Mouse (Mus musculus): ENCODE measurements around the gene Zfand4. TPM values are rescaled to one million over a fixed set of nuclear protein-coding genes. Genes with fewer than 3 reads are reported as not detected.
A peak's percentile ranks its signal among the peaks of the same experiment; 100 is the strongest.
"Not testable (repeated sequence)": the region's sequence is repeated elsewhere in the genome, so short reads cannot be mapped to it uniquely, and the experiment has no call there.

Gene Zfand4
- total RNA-seq, 2 experiments from 2014 or later = 6.2 to 9.1 TPM

- no peak for DNase-seq
Measured at GRCm38 (mm10) chr6:116319259-116319658, 55.2 kb downstream of the Zfand4 start.

- DNase-seq = no peak
Measured at GRCm38 (mm10) chr6:116326641-116327040, 62.6 kb downstream of the Zfand4 start.

- no peak for DNase-seq
Measured at GRCm38 (mm10) chr6:116331396-116331795, 67.4 kb downstream of the Zfand4 start.

GRCm38 (mm10) chr6:116337466-116337834, 73.4 kb downstream of the Zfand4 start:
- DNase-seq = no peak

GRCm38 (mm10) chr6:116337835-116338501, 73.9 kb downstream of the Zfand4 start, which contains the start of gene March8:
March8 (plus strand) TSS chr6:116338024.
- peak; percentile 81 to 82 for DNase-seq

GRCm38 (mm10) chr6:116338520-116338919, 74.5 kb downstream of the Zfand4 start:
- DNase-seq = no peak

GRCm38 (mm10) chr6:116339088-116339487, 75.1 kb downstream of the Zfand4 start:
- no peak for DNase-seq

GRCm38 (mm10) chr6:116340521-116340920, 76.5 kb downstream of the Zfand4 start:
- DNase-seq = no peak

- DNase-seq = no peak
Measured at GRCm38 (mm10) chr6:116347953-116348352, 83.9 kb downstream of the Zfand4 start.

GRCm38 (mm10) chr6:116349997-116350396, 86.0 kb downstream of the Zfand4 start:
- no peak for DNase-seq

GRCm38 (mm10) chr6:116350643-116351042, 86.6 kb downstream of the Zfand4 start:
- no peak for DNase-seq

GRCm38 (mm10) chr6:116351534-116351933, 87.5 kb downstream of the Zfand4 start:
- no peak for DNase-seq

GRCm38 (mm10) chr6:116353428-116353827, 89.4 kb downstream of the Zfand4 start:
- no peak for DNase-seq

GRCm38 (mm10) chr6:116356311-116356947, 92.4 kb downstream of the Zfand4 start:
- DNase-seq = not testable (repeated sequence)

- DNase-seq = no peak
Measured at GRCm38 (mm10) chr6:116356948-116357325, 92.9 kb downstream of the Zfand4 start.

- DNase-seq = no peak
Measured at GRCm38 (mm10) chr6:116358056-116358455, 94.0 kb downstream of the Zfand4 start.

- no peak for DNase-seq
Measured at GRCm38 (mm10) chr6:116359256-116359655, 95.2 kb downstream of the Zfand4 start.

- DNase-seq = no peak
Measured at GRCm38 (mm10) chr6:116361463-116361862, 97.4 kb downstream of the Zfand4 start.

- no peak for DNase-seq
Measured at GRCm38 (mm10) chr6:116361993-116362392, 98.0 kb downstream of the Zfand4 start.

GRCm38 (mm10) chr6:116367971-116368370, 103.9 kb downstream of the Zfand4 start:
- no peak for DNase-seq

- no peak for DNase-seq
Measured at GRCm38 (mm10) chr6:116369811-116370210, 105.8 kb downstream of the Zfand4 start.

- DNase-seq = no peak
Measured at GRCm38 (mm10) chr6:116370216-116370976, 106.4 kb downstream of the Zfand4 start.

GRCm38 (mm10) chr6:116371500-116371899, 107.5 kb downstream of the Zfand4 start:
- no peak for DNase-seq
